Mouse (Mus musculus) heart, embryonic 11.5 days (tissue): ENCODE measurements around the gene Tomm34. TPM values are rescaled to one million over a fixed set of nuclear protein-coding genes. Genes with fewer than 3 reads are reported as not detected.

Experiments
- polyA plus RNA-seq: library from polyadenylated mRNA; unstranded; fragments of >200 nt; fragmentation: Nextera tagmentation; extraction: Ambion mirVana; gene quantifications from 2 replicates; pipeline ENCODE4 v1.2.1, GENCODE M21; 2014

Gene Tomm34
- polyA plus RNA-seq, 1 experiment from 2014 or later: 56.7 TPM

Other genes with a start within 250 kb of the Tomm34 start
- gene Kcnk15, start 217.5 kb downstream of the Tomm34 start, polyA plus RNA-seq: not detected in 2 replicates
- gene Rims4, start 152.5 kb downstream of the Tomm34 start, polyA plus RNA-seq: 0.04 and 0.17 TPM in 2 replicates
- gene Ywhab, start 76.2 kb downstream of the Tomm34 start, polyA plus RNA-seq: 254 and 271 TPM in 2 replicates
- gene Pabpc1l, start 45.7 kb downstream of the Tomm34 start, polyA plus RNA-seq: 0.61 and 0.66 TPM in 2 replicates
- 20.8 and 21.4 TPM in 2 replicates for gene Stk4, start 847 bp downstream of the Tomm34 start, polyA plus RNA-seq
- 0.13 TPM in 1 of 2 replicates, not detected in the other for gene Kcns1, start 99.9 kb upstream of the Tomm34 start, polyA plus RNA-seq
- not detected in 2 replicates for gene Wfdc5, start 111.6 kb upstream of the Tomm34 start, polyA plus RNA-seq
- gene Wfdc12, start 119.4 kb upstream of the Tomm34 start, polyA plus RNA-seq: not detected in 2 replicates
- gene Wfdc15a, start 129.0 kb upstream of the Tomm34 start, polyA plus RNA-seq: not detected in 2 replicates
- gene Wfdc15b, start 150.5 kb upstream of the Tomm34 start, polyA plus RNA-seq: not detected in 2 replicates
- not detected in 2 replicates for gene Svs2, start 167.3 kb upstream of the Tomm34 start, polyA plus RNA-seq
- not detected in 2 replicates for gene Svs3b, start 185.5 kb upstream of the Tomm34 start, polyA plus RNA-seq
- gene Svs4, start 207.3 kb upstream of the Tomm34 start, polyA plus RNA-seq: not detected in 2 replicates
- gene Svs3a, start 218.1 kb upstream of the Tomm34 start, polyA plus RNA-seq: not detected in 2 replicates
- gene Svs6, start 245.6 kb upstream of the Tomm34 start, polyA plus RNA-seq: not detected in 2 replicates